Mouse (Mus musculus) ES-Bruce4 (cell line): ENCODE data around the gene Ces1f.

Experiments
- CTCF ChIP-seq: IDR thresholded peaks from one replicate; pipeline ENCODE4 v1.8.1; 2011; ENCODE audit warnings: low read depth, low read length
- EP300 ChIP-seq: IDR thresholded peaks from 2 replicates; pipeline ENCODE4 v1.6.1; 2011; ENCODE audit warnings: low read depth, low read length; ENCODE audit not compliant: insufficient read depth
- POLR2A ChIP-seq: IDR thresholded peaks from one replicate; pipeline ENCODE4 v1.8.1; 2011; ENCODE audit warnings: low read length; ENCODE audit not compliant: insufficient read depth

GRCm38 (mm10) chr8:93228673-93229370, 50.7 kb downstream of the Ces1f start:
- TF ChIP-seq POLR2A: no peak
- no peak for TF ChIP-seq CTCF
- TF ChIP-seq EP300: no peak
